Mouse (Mus musculus): ENCODE results near the gene Ugt2b36. TPM values are rescaled to one million over a fixed set of nuclear protein-coding genes. Genes with fewer than 3 reads are reported as not detected.
"Not testable (repeated sequence)": the region's sequence is repeated elsewhere in the genome, so short reads cannot be mapped to it uniquely, and the experiment has no call there.

Gene Ugt2b36
- total RNA-seq (2014; rRNA removed) (733 and 837 TPM in 2 replicates), polyA plus RNA-seq (2012; rRNA removed) (177 and 205 TPM in 2 replicates)

GRCm38 (mm10) chr5:87092346-87093027, at the start of gene Ugt2b36:
TSS of gene Ugt2b36 (minus strand) at chr5:87092555.
- Histone ChIP-seq H3K79me2 (ENCODE audit: control insufficient read depth, insufficient read depth, low read length) (no peaks in the 10 kb centered on the region; the same call in 1 of the 2 replicates), H3K4me1 (ENCODE audit: control insufficient read depth, insufficient read depth, low read length) (peaks cover 9% of the 10 kb centered on the region; the same call in 1 of the 2 replicates), H3K27me3 (ENCODE audit: control insufficient read depth, insufficient read depth, low read length) (no peaks in the 10 kb centered on the region), H3K36me3 (ENCODE audit: control insufficient read depth, insufficient read depth, low read length) (peaks cover 13% of the 10 kb centered on the region), H3K4me3 (ENCODE audit: insufficient read depth, low read depth, low read length) (peak within 1 kb of the TSS; percentile 63), H3K27ac (replicated peaks; ENCODE audit: insufficient read depth, low read depth, low read length) (peak within 1 kb of the TSS; percentile 86), H3K9ac (ENCODE audit: low read depth, low read length) (peak within 1 kb of the TSS; percentile 68)
- 19% methylated on average over 1 of the region's 1 CpGs for WGBS
- TF ChIP-seq CTCF (IDR thresholded peaks at IDR 0.05; ENCODE audit: low read depth, low read length), result no peak
- no peak for TF ChIP-seq POLR2A (IDR thresholded peaks at IDR 0.05; ENCODE audit: extremely low read depth, insufficient read depth, low read length)
- peak; percentile 98 for DNase-seq (ENCODE audit: extremely low read depth, low read depth, low spot score)

GRCm38 (mm10) chr5:87140196-87140595, 47.8 kb upstream of the Ugt2b36 start, which contains the start of gene Ugt2b5:
TSS of gene Ugt2b5 (minus strand) at chr5:87140318.
- not testable (repeated sequence) for H3K79me2 ChIP-seq (ENCODE audit: control insufficient read depth, insufficient read depth, low read length); H3K4me1 ChIP-seq (ENCODE audit: control insufficient read depth, insufficient read depth, low read length); H3K9ac ChIP-seq (ENCODE audit: low read depth, low read length); H3K27me3 ChIP-seq (ENCODE audit: control insufficient read depth, insufficient read depth, low read length); H3K27ac ChIP-seq (replicated peaks; ENCODE audit: insufficient read depth, low read depth, low read length)
- 26% methylated on average over 2 of the region's 2 CpGs for WGBS
- DNase-seq (ENCODE audit: extremely low read depth, low read depth, low spot score), result peak; percentile 91
- Histone ChIP-seq H3K36me3 (ENCODE audit: control insufficient read depth, insufficient read depth, low read length) (peaks cover 11% of the 10 kb centered on the region), H3K4me3 (ENCODE audit: insufficient read depth, low read depth, low read length) (peak within 1 kb of the TSS; percentile 89; the same call in 1 of the 2 replicates)

GRCm38 (mm10) chr5:87103697-87104096, 11.3 kb upstream of the Ugt2b36 start:
- H3K36me3 ChIP-seq (ENCODE audit: control insufficient read depth, insufficient read depth, low read length), result not testable (repeated sequence)
- 19% methylated on average over 1 of the region's 1 CpGs for WGBS

GRCm38 (mm10) chr5:87091111-87091510, 1.2 kb downstream of the Ugt2b36 start:
- peak; percentile 92 for DNase-seq (ENCODE audit: extremely low read depth, low read depth, low spot score)
- no peaks in the 10 kb centered on the region; the same call in 1 of the 2 replicates for H3K79me2 ChIP-seq (ENCODE audit: control insufficient read depth, insufficient read depth, low read length)
- H3K36me3 ChIP-seq (ENCODE audit: control insufficient read depth, insufficient read depth, low read length), result peaks cover 21% of the 10 kb centered on the region
- no peak overlapping the region; the same call in 1 of the 2 replicates for H3K27ac ChIP-seq (replicated peaks; ENCODE audit: insufficient read depth, low read depth, low read length)
- no peak overlapping the region for H3K9ac ChIP-seq (ENCODE audit: low read depth, low read length)
- peak overlapping the region; percentile 63; the same call in 1 of the 2 replicates for H3K4me3 ChIP-seq (ENCODE audit: insufficient read depth, low read depth, low read length)
- no peaks in the 10 kb centered on the region for H3K27me3 ChIP-seq (ENCODE audit: control insufficient read depth, insufficient read depth, low read length)
- H3K4me1 ChIP-seq (ENCODE audit: control insufficient read depth, insufficient read depth, low read length), result peaks cover 13% of the 10 kb centered on the region
- no peak for TF ChIP-seq CTCF (IDR thresholded peaks at IDR 0.05; ENCODE audit: low read depth, low read length)
- no peak for TF ChIP-seq POLR2A (IDR thresholded peaks at IDR 0.05; ENCODE audit: extremely low read depth, insufficient read depth, low read length)

More at GRCm38 (mm10) chr5:87103697-87104096, 11.3 kb upstream of the Ugt2b36 start:
- H3K4me3 ChIP-seq (ENCODE audit: insufficient read depth, low read depth, low read length); H3K4me1 ChIP-seq (ENCODE audit: control insufficient read depth, insufficient read depth, low read length); H3K79me2 ChIP-seq (ENCODE audit: control insufficient read depth, insufficient read depth, low read length); H3K27me3 ChIP-seq (ENCODE audit: control insufficient read depth, insufficient read depth, low read length); H3K9ac ChIP-seq (ENCODE audit: low read depth, low read length); H3K27ac ChIP-seq (replicated peaks; ENCODE audit: insufficient read depth, low read depth, low read length): not testable (repeated sequence)
- DNase-seq (ENCODE audit: extremely low read depth, low read depth, low spot score), result peak; percentile 91

- H3K4me3 ChIP-seq (ENCODE audit: insufficient read depth, low read depth, low read length), result peak overlapping the region; percentile 57; the same call in 1 of the 2 replicates
- peak; percentile 91 for DNase-seq (ENCODE audit: extremely low read depth, low read depth, low spot score)
- TF ChIP-seq CTCF (IDR thresholded peaks at IDR 0.05; ENCODE audit: low read depth, low read length), result no peak
- no peak for TF ChIP-seq POLR2A (IDR thresholded peaks at IDR 0.05; ENCODE audit: extremely low read depth, insufficient read depth, low read length)
- no peaks in the 10 kb centered on the region; the same call in 1 of the 2 replicates for H3K79me2 ChIP-seq (ENCODE audit: control insufficient read depth, insufficient read depth, low read length)
- peak overlapping the region; percentile 58; the same call in 1 of the 2 replicates for H3K27ac ChIP-seq (replicated peaks; ENCODE audit: insufficient read depth, low read depth, low read length)
- peaks cover 30% of the 10 kb centered on the region for H3K36me3 ChIP-seq (ENCODE audit: control insufficient read depth, insufficient read depth, low read length)
- H3K9ac ChIP-seq (ENCODE audit: low read depth, low read length), result 0 out of 2 replicates have a peak overlapping the region, but pooled peaks have one; percentile 51
- no peaks in the 10 kb centered on the region for H3K27me3 ChIP-seq (ENCODE audit: control insufficient read depth, insufficient read depth, low read length)
- H3K4me1 ChIP-seq (ENCODE audit: control insufficient read depth, insufficient read depth, low read length), result peaks cover 13% of the 10 kb centered on the region
Observed at GRCm38 (mm10) chr5:87089264-87089663, 3.1 kb downstream of the Ugt2b36 start.

- peaks cover 18% of the 10 kb centered on the region for H3K4me1 ChIP-seq (ENCODE audit: control insufficient read depth, insufficient read depth, low read length)
- no peaks in the 10 kb centered on the region for H3K27me3 ChIP-seq (ENCODE audit: control insufficient read depth, insufficient read depth, low read length)
- TF ChIP-seq POLR2A (IDR thresholded peaks at IDR 0.05; ENCODE audit: extremely low read depth, insufficient read depth, low read length) (no peak), CTCF (IDR thresholded peaks at IDR 0.05; ENCODE audit: low read depth, low read length) (no peak)
- H3K79me2 ChIP-seq (ENCODE audit: control insufficient read depth, insufficient read depth, low read length), result no peaks in the 10 kb centered on the region; the same call in 1 of the 2 replicates
- peak; percentile 51 for DNase-seq (ENCODE audit: extremely low read depth, low read depth, low spot score)
- WGBS, result 14% methylated on average over 3 of the region's 3 CpGs
- H3K9ac ChIP-seq (ENCODE audit: low read depth, low read length), result no peak overlapping the region
- peaks cover 44% of the 10 kb centered on the region for H3K36me3 ChIP-seq (ENCODE audit: control insufficient read depth, insufficient read depth, low read length)
- no peak overlapping the region for H3K4me3 ChIP-seq (ENCODE audit: insufficient read depth, low read depth, low read length)
- H3K27ac ChIP-seq (replicated peaks; ENCODE audit: insufficient read depth, low read depth, low read length), result no peak overlapping the region
Observed at GRCm38 (mm10) chr5:87086269-87086668, 6.1 kb downstream of the Ugt2b36 start.

Data from liver, adult 2 months (tissue).